Mouse (Mus musculus): ENCODE data around the gene Polr2f. TPM values are rescaled to one million over a fixed set of nuclear protein-coding genes. Genes with fewer than 3 reads are reported as not detected.

Polr2f gene
- 318 and 338 TPM in 2 replicates for polyA plus RNA-seq (2016; fragmentation: Nextera tagmentation; extraction: Ambion mirVana)

- peak; percentile 91 for ATAC-seq (ENCODE audit: low FRiP score, low read depth)
- Histone ChIP-seq H3K36me3 (peaks cover 23% of the 10 kb centered on the region), H3K9ac (peak within 1 kb of the TSS; percentile 79), H3K4me1 (peaks cover 17% of the 10 kb centered on the region), H3K4me3 (peak within 1 kb of the TSS; percentile 84), H3K27ac (no peak within 1 kb of the TSS), H3K9me3 (no peaks in the 10 kb centered on the region), H3K4me2 (replicated peaks) (peak within 1 kb of the TSS; percentile 95), H3K27me3 (replicated peaks) (no peaks in the 10 kb centered on the region)
- WGBS, result under 1% methylated on average over 57 of the region's 57 CpGs
These were observed at the start of gene Polr2f, which contains the start of gene 1700088E04Rik for GRCm38 (mm10) chr15:79140866-79141565. TSS of gene Polr2f (plus strand) at chr15:79141009. TSS of gene 1700088E04Rik (minus strand) at chr15:79141253.

DNA sequence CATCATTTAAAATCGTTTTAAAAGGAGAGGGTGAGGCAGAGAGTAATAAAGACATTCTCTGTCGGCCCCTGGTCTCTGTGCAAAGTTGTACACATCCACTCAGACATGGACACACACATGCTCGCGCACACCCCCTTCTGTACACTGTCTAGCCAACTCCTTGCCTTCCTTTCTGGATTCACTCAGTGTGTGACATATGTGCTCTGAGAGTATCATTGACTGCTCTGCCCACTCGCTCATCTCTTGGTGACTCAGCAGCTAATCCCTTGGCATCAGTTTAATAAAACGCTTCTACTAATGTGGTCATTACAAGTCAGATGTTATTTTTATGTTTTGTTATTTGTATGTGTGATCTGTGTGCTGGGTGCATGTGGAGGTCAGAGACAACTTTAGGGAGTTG, 48.5 kb upstream of the Polr2f start:
- ATAC-seq (ENCODE audit: low FRiP score, low read depth), result no peak
- Histone ChIP-seq H3K27me3 (replicated peaks) (no peaks in the 10 kb centered on the region), H3K4me2 (replicated peaks) (no peak overlapping the region), H3K9me3 (no peaks in the 10 kb centered on the region), H3K36me3 (peaks cover 85% of the 10 kb centered on the region), H3K27ac (no peak overlapping the region), H3K4me3 (no peak overlapping the region), H3K4me1 (no peaks in the 10 kb centered on the region; the same call in 1 of the 2 replicates), H3K9ac (no peak overlapping the region)
- 91% methylated on average over 6 of the region's 6 CpGs for WGBS

GRCm38 (mm10) chr15:79093083-79093839, 47.5 kb upstream of the Polr2f start:
- no peak overlapping the region for H3K4me3 ChIP-seq
- no peaks in the 10 kb centered on the region for H3K9me3 ChIP-seq
- H3K27me3 ChIP-seq (replicated peaks), result no peaks in the 10 kb centered on the region
- no peaks in the 10 kb centered on the region; the same call in 1 of the 2 replicates for H3K4me1 ChIP-seq
- WGBS, result 82% methylated on average over 7 of the region's 7 CpGs
- no peak overlapping the region for H3K4me2 ChIP-seq (replicated peaks)
- H3K36me3 ChIP-seq, result peaks cover 78% of the 10 kb centered on the region
- no peak overlapping the region for H3K9ac ChIP-seq
- ATAC-seq (ENCODE audit: low FRiP score, low read depth), result no peak
- H3K27ac ChIP-seq, result no peak overlapping the region

GRCm38 (mm10) chr15:79095483-79095882, 45.3 kb upstream of the Polr2f start:
- ATAC-seq (ENCODE audit: low FRiP score, low read depth), result no peak
- WGBS, result 83% methylated on average over 5 of the region's 5 CpGs
- Histone ChIP-seq H3K9ac (no peak overlapping the region), H3K27me3 (replicated peaks) (no peaks in the 10 kb centered on the region), H3K9me3 (no peaks in the 10 kb centered on the region), H3K27ac (no peak overlapping the region), H3K4me1 (no peaks in the 10 kb centered on the region; the same call in 1 of the 2 replicates), H3K4me3 (no peak overlapping the region), H3K4me2 (replicated peaks) (no peak overlapping the region), H3K36me3 (peaks cover 58% of the 10 kb centered on the region)

- peaks cover 47% of the 10 kb centered on the region for H3K36me3 ChIP-seq
- no peak for ATAC-seq (ENCODE audit: low FRiP score, low read depth)
- WGBS, result 78% methylated on average over 3 of the region's 3 CpGs
- H3K4me1 ChIP-seq, result no peaks in the 10 kb centered on the region; the same call in 1 of the 2 replicates
- no peaks in the 10 kb centered on the region for H3K9me3 ChIP-seq
- no peak overlapping the region for H3K9ac ChIP-seq
- H3K27ac ChIP-seq, result no peak overlapping the region
- H3K4me3 ChIP-seq, result no peak overlapping the region
- no peaks in the 10 kb centered on the region for H3K27me3 ChIP-seq (replicated peaks)
- H3K4me2 ChIP-seq (replicated peaks), result no peak overlapping the region
These were observed 44.3 kb upstream of the Polr2f start for GRCm38 (mm10) chr15:79096556-79096955.

DNA sequence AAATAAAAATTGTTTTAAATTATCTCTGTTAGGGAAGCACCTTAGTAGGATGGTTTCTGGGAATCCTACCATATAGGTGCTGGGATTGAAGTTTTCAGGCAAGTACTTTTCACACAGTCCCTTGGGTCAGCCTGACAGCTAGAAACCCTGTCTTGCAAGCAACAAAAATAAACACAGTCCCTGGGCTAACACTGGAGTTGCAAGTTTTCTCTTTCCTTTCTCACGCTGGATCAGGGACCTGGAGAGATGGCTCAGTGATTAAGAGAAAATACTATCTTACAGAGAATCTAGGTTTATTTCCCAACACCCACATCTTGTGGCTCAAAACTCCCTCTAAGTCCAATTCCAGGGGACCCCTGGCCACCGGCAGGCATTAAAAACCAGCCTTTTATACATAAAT, 43.7 kb upstream of the Polr2f start:
- H3K27ac ChIP-seq, result no peak overlapping the region
- 42% methylated on average over 2 of the region's 2 CpGs for WGBS
- no peaks in the 10 kb centered on the region; the same call in 1 of the 2 replicates for H3K4me1 ChIP-seq
- no peaks in the 10 kb centered on the region for H3K9me3 ChIP-seq
- H3K4me2 ChIP-seq (replicated peaks), result no peak overlapping the region
- H3K27me3 ChIP-seq (replicated peaks), result no peaks in the 10 kb centered on the region
- H3K4me3 ChIP-seq, result no peak overlapping the region
- ATAC-seq (ENCODE audit: low FRiP score, low read depth), result no peak
- H3K9ac ChIP-seq, result no peak overlapping the region
- H3K36me3 ChIP-seq, result peaks cover 43% of the 10 kb centered on the region

- no peak overlapping the region for H3K27ac ChIP-seq
- H3K27me3 ChIP-seq (replicated peaks), result no peaks in the 10 kb centered on the region
These were observed 43.2 kb upstream of the Polr2f start for GRCm38 (mm10) chr15:79097611-79098025.

GRCm38 (mm10) chr15:79098220-79098619, 42.6 kb upstream of the Polr2f start:
- Histone ChIP-seq H3K4me3 (no peak overlapping the region), H3K9me3 (no peaks in the 10 kb centered on the region), H3K36me3 (peaks cover 32% of the 10 kb centered on the region), H3K27me3 (replicated peaks) (no peaks in the 10 kb centered on the region), H3K27ac (no peak overlapping the region), H3K4me1 (no peaks in the 10 kb centered on the region; the same call in 1 of the 2 replicates), H3K4me2 (replicated peaks) (no peak overlapping the region), H3K9ac (no peak overlapping the region)
- 58% methylated on average over 5 of the region's 5 CpGs for WGBS
- no peak for ATAC-seq (ENCODE audit: low FRiP score, low read depth)

More at GRCm38 (mm10) chr15:79097611-79098025, 43.2 kb upstream of the Polr2f start:
- Histone ChIP-seq H3K9ac (no peak overlapping the region), H3K4me1 (no peaks in the 10 kb centered on the region; the same call in 1 of the 2 replicates), H3K36me3 (peaks cover 38% of the 10 kb centered on the region), H3K4me2 (replicated peaks) (no peak overlapping the region), H3K9me3 (no peaks in the 10 kb centered on the region), H3K4me3 (no peak overlapping the region)
- ATAC-seq (ENCODE audit: low FRiP score, low read depth), result no peak
- 53% methylated on average over 6 of the region's 6 CpGs for WGBS

- Histone ChIP-seq H3K27me3 (replicated peaks) (no peaks in the 10 kb centered on the region), H3K36me3 (peaks cover 26% of the 10 kb centered on the region), H3K27ac (no peak overlapping the region), H3K4me3 (no peak overlapping the region), H3K4me1 (no peaks in the 10 kb centered on the region; the same call in 1 of the 2 replicates), H3K4me2 (replicated peaks) (no peak overlapping the region), H3K9ac (no peak overlapping the region), H3K9me3 (no peaks in the 10 kb centered on the region)
- 52% methylated on average over 7 of the region's 7 CpGs for whole genome bisulfite sequencing
- no peak for ATAC-seq (ENCODE audit: low FRiP score, low read depth)
These were observed 41.9 kb upstream of the Polr2f start for GRCm38 (mm10) chr15:79098868-79099267.

DNA sequence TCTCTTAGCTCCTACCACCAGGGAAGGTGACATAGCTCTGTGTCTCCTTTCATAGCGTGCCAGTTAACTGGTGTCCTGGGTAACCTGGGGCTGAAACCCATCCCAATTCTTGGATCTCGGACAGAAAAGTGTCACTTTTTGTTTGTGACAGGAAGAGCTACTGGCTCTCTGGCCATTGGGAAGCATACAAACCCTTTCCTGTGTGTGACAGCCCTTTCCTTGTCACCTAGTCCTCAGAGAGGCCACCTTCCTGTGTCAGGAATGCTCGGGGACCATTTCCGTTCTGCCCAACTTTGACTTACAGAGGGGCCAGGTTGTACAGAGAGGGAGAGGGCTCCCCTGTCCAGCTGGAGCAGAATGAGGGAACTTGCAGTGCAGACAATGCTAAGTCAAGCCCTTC, 41.4 kb upstream of the Polr2f start:
- Histone ChIP-seq H3K27me3 (replicated peaks) (no peaks in the 10 kb centered on the region), H3K4me2 (replicated peaks) (no peak overlapping the region), H3K36me3 (peaks cover 20% of the 10 kb centered on the region), H3K9me3 (no peaks in the 10 kb centered on the region), H3K4me3 (no peak overlapping the region), H3K4me1 (no peaks in the 10 kb centered on the region; the same call in 1 of the 2 replicates), H3K27ac (no peak overlapping the region), H3K9ac (no peak overlapping the region)
- no peak for ATAC-seq (ENCODE audit: low FRiP score, low read depth)
- 78% methylated on average over 4 of the region's 4 CpGs for WGBS

DNA sequence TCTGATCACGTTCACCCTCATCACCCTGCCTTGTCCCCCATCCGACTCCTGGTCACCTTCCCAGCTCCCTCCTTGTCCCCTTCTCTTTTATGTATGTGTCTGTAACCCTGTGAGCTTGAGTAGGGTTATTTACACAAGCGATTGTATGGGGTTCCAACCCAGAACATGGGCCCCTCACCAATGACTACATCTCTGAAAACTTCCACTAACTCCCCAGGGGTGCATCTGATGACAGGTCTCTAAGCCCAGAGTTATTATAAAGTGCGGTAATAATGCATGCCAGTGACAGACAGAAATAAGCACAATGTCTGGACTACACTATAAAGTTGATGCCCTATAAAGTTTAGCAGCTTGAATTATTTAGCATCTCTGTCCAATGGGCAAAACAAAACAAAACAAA, 40.4 kb upstream of the Polr2f start:
- Histone ChIP-seq H3K4me3 (no peak overlapping the region), H3K9me3 (no peaks in the 10 kb centered on the region), H3K27ac (no peak overlapping the region), H3K4me2 (replicated peaks) (no peak overlapping the region), H3K4me1 (no peaks in the 10 kb centered on the region; the same call in 1 of the 2 replicates), H3K9ac (no peak overlapping the region), H3K36me3 (peaks cover 13% of the 10 kb centered on the region), H3K27me3 (replicated peaks) (no peaks in the 10 kb centered on the region)
- 81% methylated on average over 4 of the region's 4 CpGs for WGBS
- no peak for ATAC-seq (ENCODE audit: low FRiP score, low read depth)

DNA sequence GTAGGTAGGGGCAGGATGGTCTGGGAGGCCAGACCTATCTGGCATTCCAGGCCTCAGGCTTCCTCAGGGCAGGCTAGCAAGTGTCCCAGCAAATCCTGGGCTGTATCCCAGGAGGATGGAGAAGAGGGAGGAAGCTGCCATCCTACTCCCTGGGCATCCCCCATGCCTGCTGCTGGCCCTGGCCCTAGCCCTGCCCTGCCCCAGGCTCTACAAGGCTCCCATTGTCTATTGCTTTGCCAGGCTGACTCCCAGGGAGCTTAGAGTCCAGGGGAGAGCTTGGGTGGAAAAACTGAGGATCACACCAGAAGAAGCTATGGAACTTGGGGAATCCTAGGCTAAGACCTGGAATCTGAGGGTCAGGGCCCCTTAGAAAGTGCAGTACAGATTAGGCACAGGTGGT, 39.3 kb upstream of the Polr2f start:
- Histone ChIP-seq H3K27ac (no peak overlapping the region; the same call in 1 of the 2 replicates), H3K9ac (no peak overlapping the region), H3K9me3 (no peaks in the 10 kb centered on the region), H3K27me3 (replicated peaks) (no peaks in the 10 kb centered on the region), H3K36me3 (peaks cover 1% of the 10 kb centered on the region; the same call in 1 of the 2 replicates), H3K4me2 (replicated peaks) (no peak overlapping the region), H3K4me3 (no peak overlapping the region), H3K4me1 (no peaks in the 10 kb centered on the region; the same call in 1 of the 2 replicates)
- ATAC-seq (ENCODE audit: low FRiP score, low read depth), result no peak
